Mouse (Mus musculus) liver, embryonic 14.5 days (tissue): ENCODE data around the gene Plekhg4. TPM values are rescaled to one million over a fixed set of nuclear protein-coding genes. Genes with fewer than 3 reads are reported as not detected.

Source experiments
- ATAC-seq: fragments of 200-750 bp; cut with Nextera tagmentation; 2 replicates; pipeline ENCODE4 v1.8.0; 2017; ENCODE audit warnings: moderate number of reproducible peaks, mild to moderate bottlenecking, moderate library complexity; ENCODE audit not compliant: insufficient read depth
- DNase-seq, 3 experiments: peaks; one replicate each; pipeline ENCODE4 v3.0.0-alpha.2; 2012 to 2013; ENCODE audit warnings: low read depth in 3 of 3, low spot score in 3 of 3
- H3K27ac ChIP-seq: fragments of 300-500 bp; sonication (generic); 2 replicates; pipeline ENCODE4 v1.5.1; 2014; ENCODE audit warnings: moderate library complexity, mild to moderate bottlenecking, control low read depth, inconsistent platforms
- H3K27me3 ChIP-seq: fragments of 300-500 bp; sonication (generic); 2 replicates; pipeline ENCODE4 v1.6.1; 2014; ENCODE audit warnings: mild to moderate bottlenecking, low read length, moderate library complexity; ENCODE audit not compliant: control insufficient read depth, insufficient read depth
- H3K36me3 ChIP-seq: fragments of 300-500 bp; sonication (generic); replicated peaks from 2 replicates; pipeline ENCODE4 v1.6.1; 2014; ENCODE audit warnings: low read depth; ENCODE audit not compliant: control insufficient read depth, insufficient read depth
- H3K4me1 ChIP-seq, 2 experiments: fragments of 200-500 bp in 1 of 2; fragments of 300-500 bp in 1 of 2; sonication (generic) in 1 of 2; replicated peaks; 2 replicates each; pipeline ENCODE4 v1.6.1; 2012 to 2014; ENCODE audit warnings: antibody characterized with exemption in 1 of 2, inconsistent platforms in 1 of 2, low read length in 1 of 2; ENCODE audit not compliant: control insufficient read depth in 2 of 2, insufficient read depth in 2 of 2
- H3K4me2 ChIP-seq: fragments of 300-500 bp; sonication (generic); 2 replicates; pipeline ENCODE4 v1.6.1; 2014; ENCODE audit warnings: low read depth, mild to moderate bottlenecking, control low read depth, moderate library complexity
- H3K4me3 ChIP-seq, 2 experiments: fragments of 200-500 bp in 1 of 2; fragments of 300-500 bp in 1 of 2; sonication (generic) in 1 of 2; 2 replicates each; pipeline ENCODE4 v1.5.1; 2012 to 2014; ENCODE audit warnings: low read depth in 2 of 2, low read length in 2 of 2, mild to moderate bottlenecking in 2 of 2, control low read depth in 1 of 2, inconsistent platforms in 1 of 2, moderate library complexity in 1 of 2; ENCODE audit not compliant: insufficient read depth in 1 of 2
- H3K9ac ChIP-seq: fragments of 300-500 bp; sonication (generic); replicated peaks from 2 replicates; pipeline ENCODE4 v1.6.1; 2014; ENCODE audit warnings: mild to moderate bottlenecking, control low read depth, moderate library complexity
- H3K9me3 ChIP-seq: fragments of 300-500 bp; sonication (generic); 2 replicates; pipeline ENCODE4 v1.6.1; 2016; ENCODE audit warnings: low read length, mixed read lengths; ENCODE audit not compliant: control insufficient read depth
- CTCF ChIP-seq: IDR thresholded peaks from 2 replicates; pipeline ENCODE4 v1.5.1; 2016; ENCODE audit warnings: antibody characterized with exemption, low read depth, control low read depth
- EP300 ChIP-seq: IDR thresholded peaks from 2 replicates; pipeline ENCODE4 v1.6.1; 2016; ENCODE audit warnings: antibody characterized with exemption, low read depth
- WGBS: fragments of 180-500 bp; shearing (Covaris S2); extraction: QIAGEN DNeasy Blood & Tissue Kit; methylation state at CpG from one replicate; pipeline ENCODE4 v1.1.7; 2014; ENCODE audit not compliant: insufficient replicate concordance; 5-methylcytosine and 5-hydroxymethylcytosine counted together
- polyA plus RNA-seq, 2 experiments: library from polyadenylated mRNA; depleted of rRNA in 1 of 2; stranded (reverse) in 1 of 2; unstranded in 1 of 2; fragments of >200 nt; fragmentation: Nextera tagmentation in 1 of 2; extraction: Ambion mirVana in 1 of 2; gene quantifications; 2 replicates each; pipeline versions ENCODE4 v1.2.1 to v1.2.3; 2012 to 2014

Plekhg4 gene
- 0.08 TPM in 2 replicates for polyA plus RNA-seq (2012; rRNA removed)
- polyA plus RNA-seq (2014; fragmentation: Nextera tagmentation; extraction: Ambion mirVana), result 0.06 TPM in 2 replicates

- H3K9me3 ChIP-seq, result no peaks in the 10 kb centered on the region
- WGBS, result 40% methylated on average over 2 of the region's 2 CpGs
- no peak within 1 kb of the TSS for H3K4me3 ChIP-seq
- no peak within 1 kb of the TSS for H3K9ac ChIP-seq
- H3K27ac ChIP-seq, result no peak within 1 kb of the TSS
- TF ChIP-seq CTCF (no peak), EP300 (no peak)
- no peaks in the 10 kb centered on the region for H3K27me3 ChIP-seq
- no peaks in the 10 kb centered on the region for H3K4me1 ChIP-seq
- H3K36me3 ChIP-seq, result no peaks in the 10 kb centered on the region
- DNase-seq, result no peak
- no peak within 1 kb of the TSS for H3K4me2 ChIP-seq
- ATAC-seq, result no peak
Observed at GRCm38 (mm10) chr8:105373032-105373431, at the start of gene Plekhg4. Plekhg4 (plus strand) TSS chr8:105373274.

- Histone ChIP-seq H3K27ac (peak overlapping the region; percentile 98), H3K27me3 (no peaks in the 10 kb centered on the region), H3K4me2 (peak overlapping the region; percentile 89), H3K4me3 (peak overlapping the region; percentile 75 to 94), H3K4me1 (peaks cover 35 to 39% of the 10 kb centered on the region in 2 experiments), H3K9ac (peak overlapping the region; percentile 80), H3K9me3 (no peaks in the 10 kb centered on the region), H3K36me3 (peaks cover 27% of the 10 kb centered on the region)
- under 1% methylated on average over 12 of the region's 12 CpGs for WGBS
- peak; percentile 17 for ATAC-seq
- DNase-seq, result no peak
- TF ChIP-seq EP300 (no peak), CTCF (no peak)
Observed at GRCm38 (mm10) chr8:105325641-105326093, 47.4 kb upstream of the Plekhg4 start.

- ATAC-seq, result peak; percentile 77
- Histone ChIP-seq H3K4me1 (peaks cover 34 to 38% of the 10 kb centered on the region in 2 experiments), H3K9ac (peak within 1 kb of the TSS; percentile 83), H3K27me3 (no peaks in the 10 kb centered on the region), H3K36me3 (peaks cover 30% of the 10 kb centered on the region), H3K4me3 (peak within 1 kb of the TSS; percentile 75 to 94), H3K9me3 (no peaks in the 10 kb centered on the region), H3K4me2 (peak within 1 kb of the TSS; percentile 93), H3K27ac (peak within 1 kb of the TSS; percentile 98)
- WGBS, result under 1% methylated on average over 36 of the region's 36 CpGs
- TF ChIP-seq CTCF, result peak; percentile 81
- no peak for TF ChIP-seq EP300
- peak; percentile 96 for DNase-seq
Observed at GRCm38 (mm10) chr8:105326141-105326672, 46.9 kb upstream of the Plekhg4 start, which contains the start of the genes Lrrc29 and Tmem208. Lrrc29 (minus strand) TSS chr8:105326278. Tmem208 (plus strand) TSS chr8:105326354.

- H3K4me1 ChIP-seq, result peaks cover 31 to 32% of the 10 kb centered on the region in 2 experiments
- 18% methylated on average over 6 of the region's 6 CpGs for WGBS
- H3K36me3 ChIP-seq, result peaks cover 29% of the 10 kb centered on the region
- H3K4me3 ChIP-seq, result peak overlapping the region; percentile 75 to 94
- H3K9ac ChIP-seq, result peak overlapping the region; percentile 83
- no peak for ATAC-seq
- TF ChIP-seq CTCF, result no peak
- no peak for TF ChIP-seq EP300
- H3K4me2 ChIP-seq, result peak overlapping the region; percentile 93
- no peak for DNase-seq
- H3K9me3 ChIP-seq, result no peaks in the 10 kb centered on the region
- H3K27me3 ChIP-seq, result no peaks in the 10 kb centered on the region
- H3K27ac ChIP-seq, result peak overlapping the region; percentile 79
Observed at GRCm38 (mm10) chr8:105326968-105327367, 46.1 kb upstream of the Plekhg4 start.

- 89% methylated on average over 12 of the region's 12 CpGs for WGBS
Observed at GRCm38 (mm10) chr8:105330325-105330724, 42.7 kb upstream of the Plekhg4 start.

More at GRCm38 (mm10) chr8:105330325-105330724, 42.7 kb upstream of the Plekhg4 start:
- H3K4me1 ChIP-seq, result peaks cover under 1 to 6% of the 10 kb centered on the region in 2 experiments
- no peaks in the 10 kb centered on the region for H3K9me3 ChIP-seq
- H3K9ac ChIP-seq, result no peak overlapping the region
- no peaks in the 10 kb centered on the region for H3K27me3 ChIP-seq
- no peak overlapping the region for H3K4me2 ChIP-seq
- TF ChIP-seq EP300, result no peak
- TF ChIP-seq CTCF, result no peak
- DNase-seq (no peak), ATAC-seq (no peak)
- H3K4me3 ChIP-seq, result no peak overlapping the region
- H3K27ac ChIP-seq, result no peak overlapping the region
- peaks cover 28% of the 10 kb centered on the region for H3K36me3 ChIP-seq
